Mouse (Mus musculus): Measurements from ENCODE around the gene Lef1.

Gene Lef1

DNA sequence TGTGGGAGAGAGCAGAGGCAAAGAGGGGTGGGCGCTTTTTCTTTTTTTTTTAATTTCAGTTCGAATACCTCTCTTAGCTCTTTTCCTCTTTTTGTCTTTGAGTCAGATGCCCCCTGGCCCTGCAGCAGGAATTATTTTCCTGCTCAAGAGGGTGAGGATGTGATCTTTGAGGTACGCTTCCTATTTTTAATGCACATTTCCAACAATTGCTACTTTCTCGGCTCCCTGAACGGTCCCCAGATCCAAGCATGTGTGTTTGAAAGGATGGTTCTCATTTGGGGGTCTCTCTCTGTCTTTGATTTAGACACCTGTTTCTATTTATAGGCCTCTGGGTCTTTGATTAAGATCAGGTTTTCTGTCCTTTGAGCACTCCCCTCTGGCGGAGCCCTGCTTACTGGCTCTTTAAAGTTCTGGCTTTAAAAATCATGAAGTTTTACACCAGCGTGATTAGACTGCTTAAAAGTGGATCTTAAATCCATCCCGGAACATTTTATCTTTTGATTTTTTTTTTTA lies 86.3 kb downstream of the Lef1 start:
- DNase-seq: no peak

DNA sequence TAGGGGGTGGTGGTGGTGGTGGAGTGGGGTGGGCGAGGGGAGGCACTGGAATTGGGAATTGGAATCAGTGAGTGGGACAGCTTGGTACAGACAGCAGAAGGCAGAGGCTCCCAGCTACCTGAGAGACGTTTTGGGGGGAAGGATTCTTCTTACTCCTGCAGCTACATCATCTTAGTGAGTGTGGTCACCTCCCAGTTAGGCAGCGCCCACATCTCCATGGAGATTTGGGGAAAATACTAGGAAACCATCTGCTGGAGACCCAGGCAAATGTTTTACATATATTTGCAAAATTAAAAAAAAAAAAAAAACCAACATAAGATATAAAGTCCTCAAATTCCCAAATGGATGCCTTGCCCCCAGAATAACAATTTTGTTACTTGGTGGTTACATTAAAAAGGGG lies 88.7 kb downstream of the Lef1 start:
- no peak for DNase-seq

DNA sequence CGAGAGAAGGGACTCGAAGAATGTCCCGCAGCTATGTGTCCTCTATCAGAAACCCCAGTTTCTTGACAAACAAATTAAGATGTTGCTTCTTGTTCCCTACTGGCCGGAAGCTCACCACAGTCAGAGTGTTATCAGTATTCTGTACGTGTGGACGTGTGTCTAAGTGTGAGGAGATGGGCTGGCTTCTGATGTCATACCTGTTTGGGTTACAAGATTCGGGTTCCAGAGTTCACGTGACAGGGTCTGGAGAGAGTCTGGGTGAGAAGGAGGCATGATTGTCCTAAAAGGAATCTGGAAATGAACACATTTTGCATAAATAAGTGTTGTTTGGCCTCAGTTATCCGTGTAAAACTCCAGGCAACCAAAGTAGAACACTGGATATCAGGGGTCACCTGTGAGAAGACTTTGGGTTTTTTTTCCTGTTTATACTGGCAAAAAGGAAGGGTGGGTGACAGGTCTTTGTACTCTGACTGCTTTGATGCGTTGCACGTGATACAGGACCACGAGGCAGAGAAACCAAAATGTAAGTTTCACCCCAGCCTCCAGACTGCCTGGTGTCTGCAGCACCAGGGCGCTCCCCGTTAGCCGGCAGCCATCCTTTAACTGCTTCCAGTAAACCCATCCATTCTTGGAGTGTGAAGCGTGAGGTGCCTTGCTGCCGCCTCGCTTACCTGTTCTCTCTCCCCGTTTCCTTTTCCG lies 89.5 kb downstream of the Lef1 start:
- no peak for DNase-seq

DNA sequence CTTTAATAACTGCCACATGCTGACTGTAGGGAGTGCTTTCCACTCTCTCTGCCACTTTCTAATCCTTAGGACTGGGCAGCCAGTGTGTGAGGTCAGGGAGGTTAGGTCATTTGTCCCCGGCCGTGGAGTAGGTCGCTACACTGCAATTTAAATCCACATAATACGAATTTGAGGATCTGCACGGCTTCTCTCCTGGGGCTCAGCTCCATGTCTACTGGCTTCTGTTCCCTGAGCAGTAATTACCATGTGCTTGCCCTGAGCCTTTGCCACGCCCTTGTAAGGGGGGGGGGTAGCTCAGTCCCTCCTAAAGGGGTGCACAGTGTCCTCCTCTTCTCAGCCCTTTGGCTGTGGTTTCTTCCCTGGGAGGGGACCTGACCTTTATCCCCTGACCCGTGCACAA lies 92.0 kb downstream of the Lef1 start:
- no peak for DNase-seq

DNA sequence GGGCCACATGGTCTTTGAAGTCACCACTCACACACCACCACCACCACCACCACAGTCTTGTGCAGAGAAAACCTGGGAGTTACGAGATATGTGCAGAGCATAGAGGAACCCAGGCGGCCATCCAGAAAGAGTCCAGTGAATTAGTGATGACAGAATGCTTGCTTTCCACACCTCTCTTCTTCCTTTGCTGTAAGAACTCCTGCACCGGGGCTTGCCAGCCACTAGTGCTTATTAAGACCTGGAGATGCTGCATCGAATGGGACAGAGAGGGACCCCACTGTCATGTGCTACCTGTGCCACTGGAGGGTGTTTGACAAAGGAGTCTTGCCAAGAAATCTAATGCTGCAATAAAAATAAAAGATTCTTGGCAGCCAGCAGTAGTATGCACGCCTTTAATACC lies 97.6 kb downstream of the Lef1 start:
- peak; percentile 41 to 48 for DNase-seq

DNA sequence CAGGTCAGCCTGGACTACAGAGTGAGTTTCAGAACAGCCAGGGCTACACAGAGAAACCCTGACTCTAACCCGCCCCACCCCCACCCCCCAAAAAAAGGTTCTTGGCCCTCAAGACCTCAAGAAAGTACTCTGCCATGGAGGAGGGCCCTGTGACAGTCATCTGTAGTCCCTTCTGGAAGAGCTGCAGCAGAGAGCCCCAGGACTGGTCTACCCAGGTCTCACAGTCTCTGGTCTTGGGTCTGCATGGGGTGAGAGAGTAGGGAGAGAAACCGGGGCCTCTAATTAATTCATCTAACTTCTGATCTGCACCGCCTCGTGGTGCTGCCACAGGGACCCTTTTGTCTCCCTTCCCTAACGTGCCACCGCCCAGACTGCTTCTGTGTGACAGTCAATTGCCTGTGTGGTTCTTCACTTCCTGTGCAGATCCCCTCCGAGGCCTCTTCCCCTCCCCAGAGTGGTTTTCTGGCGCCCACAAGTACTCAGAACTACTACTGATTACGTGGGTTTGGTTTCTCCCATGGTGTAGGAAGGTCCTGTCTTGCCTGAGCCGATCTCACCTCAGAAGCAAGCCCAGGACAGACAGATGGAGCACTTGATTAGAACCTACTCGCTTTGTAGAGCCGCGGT lies 98.1 kb downstream of the Lef1 start:
- peak; percentile 82 to 88 for DNase-seq

DNA sequence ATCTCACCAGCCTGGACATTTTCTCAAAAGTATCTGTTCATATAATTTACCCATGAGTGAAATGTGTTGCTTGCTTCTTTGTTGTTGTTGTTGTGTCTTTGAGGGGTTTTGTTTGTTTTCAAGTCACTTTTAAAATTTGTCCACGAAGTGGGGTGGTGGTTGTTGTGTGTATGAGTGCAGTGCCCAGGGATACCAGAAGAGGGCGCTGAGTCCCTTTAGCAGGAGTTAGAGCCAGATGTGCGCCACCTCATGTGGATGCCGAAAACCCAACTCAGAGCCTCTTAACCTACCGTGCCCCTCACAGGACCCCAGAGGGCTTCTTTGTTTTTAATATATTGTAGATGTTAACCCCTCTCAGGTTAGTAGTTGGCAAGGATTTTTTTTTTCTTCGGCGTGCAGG lies 101.9 kb downstream of the Lef1 start:
- DNase-seq: peak in 1 of 2 experiments; percentile 41

DNA sequence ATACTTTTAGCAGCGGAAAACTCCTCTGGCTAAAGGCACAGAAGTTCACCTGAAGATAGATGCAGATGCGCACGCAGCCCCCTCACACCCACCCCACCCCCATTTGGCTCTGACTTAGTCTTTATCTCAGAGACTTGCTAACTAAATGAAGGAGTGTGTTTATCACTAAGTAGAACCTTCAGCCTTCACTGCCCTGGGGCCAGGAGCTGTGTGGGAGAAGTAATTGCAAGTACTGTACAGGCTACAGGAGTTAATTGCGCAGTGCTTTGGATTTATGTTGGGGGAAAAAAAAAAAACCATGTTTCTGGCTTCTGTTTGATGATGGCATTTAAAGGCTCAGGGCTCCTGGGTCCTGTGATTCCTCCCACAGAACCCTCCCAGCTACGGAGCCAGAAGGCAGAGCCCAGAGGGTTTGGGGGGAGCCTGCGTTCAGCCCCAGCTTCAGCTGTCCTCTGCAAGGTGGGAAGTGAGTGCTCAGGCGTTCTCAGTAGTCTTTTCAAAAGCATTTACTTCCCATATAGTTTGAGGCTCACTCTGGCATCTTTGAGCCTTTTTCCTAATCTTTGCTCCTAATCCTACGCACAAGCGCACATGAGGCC lies 103.9 kb downstream of the Lef1 start:
- no peak for DNase-seq

DNA sequence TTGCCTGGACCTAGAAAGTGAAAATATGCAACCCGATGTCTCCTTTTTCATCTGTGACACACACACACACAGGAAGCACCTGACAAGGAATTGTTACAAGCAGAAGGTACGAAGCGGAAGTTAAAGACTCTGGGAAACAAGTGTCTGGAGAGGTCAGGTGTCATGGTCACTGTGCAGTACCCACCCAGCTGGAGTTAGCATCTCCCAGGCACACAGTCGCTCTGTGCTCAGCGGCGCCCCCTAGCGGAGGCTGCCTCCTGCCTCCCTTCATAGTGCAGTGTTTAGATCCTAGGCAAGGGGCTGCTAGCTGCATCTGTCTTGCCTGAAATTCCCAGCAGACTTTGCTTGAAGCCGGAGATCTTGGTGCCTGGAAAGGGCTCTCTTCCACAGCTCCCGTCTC lies 104.6 kb downstream of the Lef1 start:
- DNase-seq: peak; percentile 81 to 82

DNA sequence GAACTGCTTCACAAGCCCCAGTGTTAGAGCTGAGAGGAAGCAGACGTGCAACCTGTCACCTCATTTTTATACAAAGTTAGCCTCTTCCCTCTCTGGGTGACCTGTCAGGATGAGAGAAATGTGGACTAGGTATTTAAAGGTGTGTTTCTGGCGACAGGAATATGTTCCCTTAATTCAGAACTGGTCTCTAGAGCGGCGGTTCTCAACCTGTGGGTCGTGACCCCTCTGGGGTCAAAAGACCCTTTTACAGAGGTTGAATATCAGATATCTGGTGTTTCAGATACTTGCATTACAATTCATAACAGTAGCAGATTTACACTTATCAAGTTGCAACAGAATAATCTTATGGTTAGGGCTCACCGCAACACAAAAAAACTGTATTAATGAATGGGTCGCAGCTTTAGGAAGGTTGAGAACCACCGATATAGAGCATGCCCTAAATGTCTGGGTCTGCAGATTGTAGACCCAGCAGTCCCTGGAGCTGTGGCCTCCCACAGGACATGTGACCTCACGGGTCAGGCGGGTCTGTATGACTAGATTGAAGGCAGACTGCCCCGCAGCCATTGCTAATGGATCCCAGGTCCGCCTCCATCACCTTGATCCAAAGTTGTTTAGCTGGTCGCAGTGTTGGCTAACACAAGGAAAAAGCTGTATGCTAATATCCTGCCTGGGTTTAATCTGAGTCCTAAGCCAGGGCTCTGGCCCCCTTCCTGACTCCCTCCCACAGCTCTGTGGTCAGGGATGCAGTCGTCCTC lies 108.5 kb downstream of the Lef1 start:
- no peak for DNase-seq

DNA sequence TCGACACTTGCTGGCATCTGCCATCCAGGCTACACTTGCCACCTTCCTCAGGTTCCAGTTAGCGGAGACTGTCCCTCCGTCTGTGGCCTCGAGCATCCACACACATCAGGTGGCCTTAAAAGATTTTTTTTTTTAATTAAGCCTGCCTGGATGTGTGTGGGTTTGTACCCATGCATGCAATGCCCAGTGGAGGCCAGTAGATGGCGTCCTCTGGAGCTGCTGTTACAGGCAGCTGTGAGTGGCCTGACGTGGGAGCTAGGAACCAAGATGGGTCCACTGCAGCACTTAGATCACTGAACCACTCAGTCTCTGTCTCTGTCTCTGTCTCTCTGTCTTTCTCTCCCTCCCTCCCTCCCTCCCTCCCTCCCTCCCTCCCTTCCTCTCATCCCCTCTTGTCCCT lies 117.8 kb downstream of the Lef1 start:
- DNase-seq: no peak

DNA sequence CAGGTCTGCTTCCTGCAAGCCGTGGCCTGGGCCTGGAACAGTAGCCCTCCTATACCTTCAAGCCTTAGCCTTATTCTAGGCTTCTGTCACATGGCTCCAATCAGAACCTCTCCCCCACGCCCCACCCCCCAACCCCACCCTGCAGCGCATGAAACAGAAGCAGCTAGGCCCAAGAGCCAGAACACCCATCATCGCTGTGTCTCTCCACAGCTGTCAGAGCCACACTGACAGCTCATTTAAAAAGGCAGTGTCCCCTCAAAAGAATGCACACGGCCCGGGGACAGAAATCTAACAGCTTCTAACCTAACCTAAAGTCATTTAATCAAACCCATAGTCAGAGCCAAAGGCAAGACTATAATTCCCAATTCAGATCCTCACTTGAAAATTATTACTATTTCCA lies 126.8 kb downstream of the Lef1 start:
- no peak for DNase-seq

DNA sequence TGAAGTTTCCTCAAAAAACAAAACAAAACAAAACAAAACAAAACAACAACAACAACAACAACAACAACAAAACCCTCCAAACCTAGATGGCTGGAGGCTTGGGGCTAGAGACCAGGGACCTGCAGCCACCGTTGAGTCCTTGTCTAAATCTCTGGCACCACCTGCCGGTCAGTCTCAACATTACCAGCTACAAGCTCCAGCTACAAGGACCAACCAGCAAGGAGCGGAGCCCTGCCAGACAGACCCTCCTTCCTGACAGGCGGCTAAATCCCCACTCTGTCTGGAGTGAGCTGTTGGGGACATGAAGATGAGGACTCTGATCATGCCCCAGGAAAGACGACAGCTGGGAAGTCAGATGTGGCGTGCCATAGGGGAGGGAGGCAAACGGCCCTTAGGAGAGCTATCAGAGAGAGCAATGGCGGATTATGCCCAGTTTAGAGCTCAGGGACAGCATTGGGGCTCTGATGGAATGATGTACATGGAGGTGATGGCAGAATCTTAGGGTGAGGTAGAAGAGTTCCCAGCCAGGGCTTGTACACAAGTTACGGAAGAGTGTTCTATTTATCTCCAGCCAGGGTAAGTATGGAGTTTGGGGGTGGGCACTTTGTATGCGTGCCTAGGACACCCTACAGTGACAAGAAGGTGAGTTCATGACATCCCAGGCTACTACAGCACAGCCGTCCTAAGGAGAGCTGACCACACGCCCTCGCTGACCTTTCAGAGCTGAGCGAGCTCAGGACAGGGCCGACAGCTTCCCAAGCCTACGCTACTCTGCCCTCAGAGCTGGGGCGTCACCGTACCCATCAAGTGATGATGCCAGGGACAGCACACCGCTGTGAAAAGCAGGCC lies 127.7 kb downstream of the Lef1 start:
- peak; percentile 76 to 82 for DNase-seq

DNA sequence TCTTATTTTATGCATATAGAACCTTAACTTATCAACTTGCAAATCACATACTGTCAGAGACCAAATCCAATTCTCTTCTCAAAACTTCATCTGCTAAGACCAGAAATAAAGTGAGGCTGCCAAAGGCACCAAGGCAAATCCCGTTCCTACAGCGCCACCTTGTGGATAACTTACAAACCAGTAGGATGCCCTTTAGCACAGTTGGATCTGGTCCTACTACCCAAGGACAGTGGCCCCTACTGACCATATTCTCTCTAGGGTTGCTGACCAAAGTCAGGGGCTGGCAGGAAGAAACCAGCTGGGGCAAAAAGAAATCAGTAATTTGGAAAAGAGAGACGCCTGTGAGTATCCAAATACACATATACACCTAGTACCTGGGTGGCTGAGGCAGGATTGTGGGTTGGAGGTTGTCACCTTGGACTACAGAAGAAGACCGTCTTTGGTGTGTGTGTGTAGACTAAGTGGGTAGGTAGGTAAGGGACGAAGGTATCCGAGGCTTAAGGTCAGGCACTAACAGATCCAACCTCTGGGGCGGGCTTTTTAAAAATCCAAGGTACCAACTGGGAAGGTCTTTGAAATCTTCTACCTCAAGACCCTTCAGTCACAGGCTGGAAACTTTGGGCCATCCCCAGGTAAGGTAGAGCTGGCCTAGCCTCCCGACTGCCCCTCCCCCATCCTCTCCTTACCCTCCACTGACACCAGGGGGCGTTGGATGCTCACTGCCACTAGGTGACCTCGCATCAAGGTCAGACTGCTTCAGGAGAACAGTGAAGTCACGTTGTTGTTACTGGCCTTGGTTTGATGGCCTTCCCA lies 135.7 kb downstream of the Lef1 start:
- DNase-seq: peak; percentile 50 to 53

DNA sequence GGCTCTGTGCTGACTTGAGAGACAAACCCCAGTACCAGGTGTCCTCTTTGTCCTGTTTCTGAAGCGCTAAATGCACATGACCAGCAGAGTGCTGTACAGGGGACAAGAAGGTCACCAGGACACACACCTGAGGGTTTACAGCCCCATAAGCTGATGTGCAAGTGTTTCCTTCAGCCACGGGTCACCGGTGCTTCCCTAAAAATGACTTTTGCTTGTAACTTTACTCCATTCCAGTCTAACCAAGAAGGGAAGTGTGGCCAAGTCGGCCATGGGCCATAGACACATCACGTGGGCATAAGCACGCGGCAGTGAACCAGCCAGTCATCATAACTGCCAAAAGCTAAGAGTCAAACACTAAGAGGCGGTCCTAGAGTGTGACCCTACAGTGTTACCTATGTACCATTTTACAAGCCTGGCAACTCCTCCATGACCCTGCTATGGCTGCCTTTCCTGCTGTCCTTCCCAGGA lies 136.3 kb downstream of the Lef1 start:
- DNase-seq: no peak

DNA sequence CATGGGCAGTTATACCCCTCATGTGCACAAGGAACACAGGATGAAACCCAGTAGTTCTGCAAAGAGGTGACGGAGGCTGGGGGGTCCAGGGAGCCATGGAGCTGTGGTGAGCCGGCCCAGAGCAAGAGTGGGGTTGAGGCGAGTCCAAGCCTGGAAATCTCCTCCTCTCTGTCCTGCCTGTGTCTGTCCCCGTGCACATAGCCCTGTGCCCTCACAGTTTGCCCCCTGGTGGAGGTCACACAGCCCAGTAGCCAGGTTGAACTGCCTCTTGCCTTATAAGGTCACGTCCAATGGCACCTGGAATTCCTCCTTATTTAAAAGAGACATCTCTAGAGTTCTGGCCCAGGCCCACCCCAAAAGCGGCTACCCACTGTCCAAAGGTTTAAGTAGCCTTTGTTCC lies 137.2 kb downstream of the Lef1 start:
- DNase-seq: no peak

DNA sequence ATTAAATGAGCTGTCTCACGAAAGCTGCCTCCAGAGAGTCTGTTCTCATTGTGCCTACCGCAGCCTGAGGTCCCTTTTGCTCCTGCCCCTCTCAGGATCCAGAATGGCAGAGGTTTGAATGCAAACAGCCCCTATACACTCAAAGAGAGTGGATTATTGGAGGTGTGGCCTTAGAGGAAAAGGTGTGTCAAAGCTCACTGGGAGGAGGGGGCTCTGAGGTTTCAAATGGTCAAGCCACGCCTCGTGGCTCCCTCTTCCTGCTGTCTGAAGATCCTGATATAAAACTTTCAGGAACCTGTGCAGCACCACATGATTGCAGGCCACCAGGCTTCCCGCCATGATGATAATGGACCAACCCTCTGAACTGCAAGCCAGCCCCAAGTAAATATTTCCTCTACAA lies 137.6 kb downstream of the Lef1 start:
- DNase-seq: no peak

DNA sequence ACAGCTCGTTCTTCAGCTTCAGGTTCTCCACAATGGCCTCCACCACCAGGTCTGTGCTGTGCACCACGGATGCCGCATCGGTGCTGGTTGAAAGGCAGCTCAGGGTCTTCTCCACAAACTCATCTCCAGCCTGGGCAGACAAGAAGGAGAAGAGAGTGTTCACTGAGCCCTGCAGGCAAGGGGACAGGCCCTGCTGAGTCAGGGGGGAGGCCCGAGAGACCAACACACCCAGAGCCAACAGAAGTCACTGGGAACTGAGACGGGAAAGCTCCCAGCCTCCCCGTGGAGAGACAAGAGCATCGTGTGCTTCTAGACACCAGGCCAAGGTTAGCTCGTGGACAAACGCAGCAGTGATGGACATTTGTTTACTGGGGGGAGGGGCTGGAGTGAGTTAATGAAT lies 138.2 kb downstream of the Lef1 start:
- no peak for DNase-seq

DNA sequence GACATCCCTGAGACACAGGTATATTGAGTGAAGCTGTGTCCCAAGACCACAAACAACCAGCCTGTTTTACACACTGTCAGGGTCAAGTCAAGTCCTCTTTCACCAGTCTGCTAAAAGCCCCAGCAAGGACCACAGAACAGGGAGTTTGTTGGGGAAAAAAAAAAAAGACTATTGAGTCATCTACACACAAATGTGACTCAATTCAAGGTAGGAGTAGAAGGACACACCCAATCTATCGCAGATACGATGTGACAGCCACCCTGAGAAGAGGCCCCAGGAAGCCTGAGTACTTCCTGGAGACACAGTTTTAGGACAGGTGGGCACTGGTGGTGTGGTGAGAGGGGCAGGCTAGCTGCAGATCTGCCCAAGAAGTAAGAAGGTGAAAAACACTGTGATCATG lies 140.0 kb downstream of the Lef1 start:
- DNase-seq: no peak

DNA sequence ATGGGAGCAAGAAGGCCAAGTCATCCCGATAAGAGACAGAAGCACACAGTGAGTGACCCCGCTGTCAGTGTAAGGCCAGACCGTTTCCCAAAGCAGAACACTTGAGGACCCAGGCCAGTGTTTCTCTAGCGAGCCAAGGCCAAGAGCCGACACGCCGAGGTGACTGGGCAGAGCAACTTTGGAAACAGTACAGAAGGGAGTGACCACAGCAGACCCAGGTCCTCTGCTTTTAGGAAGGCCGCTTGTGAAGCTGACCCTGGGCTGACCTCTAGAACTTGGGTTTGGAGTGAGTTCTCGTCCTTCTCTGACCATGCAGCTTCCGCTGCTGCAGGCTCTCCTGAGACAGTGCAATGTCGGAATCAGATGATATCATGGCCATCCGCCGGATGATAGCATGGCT lies 140.7 kb downstream of the Lef1 start:
- no peak for DNase-seq

DNA sequence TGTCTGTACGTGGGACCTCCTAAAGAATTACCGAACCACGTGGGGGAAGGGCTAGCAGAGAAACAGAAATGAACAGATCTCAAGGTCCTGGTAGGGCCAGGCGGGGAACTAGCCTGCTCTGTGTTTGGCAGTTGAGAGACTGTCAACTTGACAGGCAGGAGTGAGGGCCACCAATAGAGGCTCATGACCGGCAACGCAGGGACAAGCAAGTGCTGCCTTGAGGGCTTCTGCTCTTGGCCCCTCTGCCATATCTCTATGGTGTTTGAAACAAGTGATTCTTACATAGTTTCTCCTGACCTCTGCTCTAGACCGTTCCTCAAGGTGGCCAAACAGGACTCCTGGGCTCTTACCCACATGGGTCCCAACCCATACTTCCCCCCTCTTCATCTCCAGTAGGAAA lies 141.3 kb downstream of the Lef1 start:
- no peak for DNase-seq

DNA sequence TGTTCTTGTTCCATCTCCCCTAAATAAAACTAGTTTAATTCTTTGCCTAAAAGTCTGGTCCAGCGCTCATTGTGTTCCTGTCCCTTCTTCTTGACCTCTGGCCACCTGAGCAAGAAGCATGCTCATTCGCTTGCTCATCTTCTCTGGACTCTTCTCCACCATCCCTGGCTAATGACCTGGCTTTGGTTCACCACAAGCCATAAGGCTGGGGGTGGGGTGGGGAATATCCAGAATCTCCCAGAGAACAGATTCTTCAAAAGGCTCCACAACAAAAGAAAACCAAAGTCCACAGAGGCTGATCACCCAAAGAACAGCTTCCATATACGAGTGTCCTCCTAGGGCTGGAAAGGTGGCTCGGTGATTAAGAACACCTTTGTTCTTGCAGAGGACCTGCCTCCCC lies 144.7 kb downstream of the Lef1 start:
- no peak for DNase-seq

Data from thymus, postnatal 36 days (tissue).